Mouse (Mus musculus) adrenal gland, adult 8-10 months (tissue): ENCODE data around the gene Fbxl12. TPM values are rescaled to one million over a fixed set of nuclear protein-coding genes. Genes with fewer than 3 reads are reported as not detected.

Experiments used
- total RNA-seq, 4 experiments: library from RNA; stranded (reverse); gene quantifications; 2 replicates each; pipeline ENCODE4 v1.2.4; 2022

Fbxl12 gene
- total RNA-seq, 4 experiments from 2014 or later, result 18.1 to 39.2 (median 25.6) TPM

Other genes starting within 250 kb of the Fbxl12 start
- 10 to 100 TPM; 17.2 to 31.3 (median 25.7) TPM for gene Zfp26, start 184.6 kb downstream of the Fbxl12 start, total RNA-seq
- gene Zfp426, start 152.0 kb downstream of the Fbxl12 start, total RNA-seq, result 10 to 100 TPM; 29.4 to 33.4 (median 32.1) TPM
- gene Zfp266, start 123.3 kb downstream of the Fbxl12 start, total RNA-seq, result 10 to 100 TPM; 35.1 to 60.2 (median 47.2) TPM
- gene Zfp846, start 63.5 kb downstream of the Fbxl12 start, total RNA-seq, result 10 to 100 TPM in 2 of 4 experiments, 1 to 10 TPM in 2; 5.6 to 11.6 (median 9.6) TPM
- gene Ubl5, start 1.9 kb downstream of the Fbxl12 start, total RNA-seq, result 100 to 1,000 TPM; 273 to 388 (median 339) TPM
- 10 to 100 TPM; 29.0 to 30.9 (median 30.3) TPM for gene Pin1, start 7.3 kb upstream of the Fbxl12 start, total RNA-seq
- gene Olfm2, start 101.6 kb upstream of the Fbxl12 start, total RNA-seq, result 1 to 10 TPM in 1 of 4 experiments, under 1 TPM in 3; 0.42 to 1.1 (median 0.71) TPM
- gene Col5a3, start 170.3 kb upstream of the Fbxl12 start, total RNA-seq, result 100 to 1,000 TPM in 3 of 4 experiments, 10 to 100 TPM in 1; 65.3 to 291 (median 201) TPM
- gene Rdh8, start 173.7 kb upstream of the Fbxl12 start, total RNA-seq, result not detected
- 10 to 100 TPM; 17.8 to 48.3 (median 32.4) TPM for gene A230050P20Rik, start 223.9 kb upstream of the Fbxl12 start, total RNA-seq
- gene Angptl6, start 235.0 kb upstream of the Fbxl12 start, total RNA-seq, result 1 to 10 TPM; 2.7 to 4.8 (median 3.2) TPM
- gene Ppan, start 243.4 kb upstream of the Fbxl12 start, total RNA-seq, result 10 to 100 TPM; 27.8 to 43.1 (median 35.8) TPM